Mouse (Mus musculus) kidney, postnatal 10 days (tissue): ENCODE measurements around the gene Il17rd.
A peak's percentile ranks its signal among the peaks of the same experiment; 100 is the strongest.

ENCODE experiments used
- DNase-seq: peaks from one replicate; pipeline ENCODE4 v3.0.0; 2021; ENCODE audit warnings: mixed read lengths

Gene Il17rd

GRCm38 (mm10) chr14:27038783-27039182 is at the start of gene Il17rd:
Gene Il17rd, plus strand, starts transcription at chr14:27038941.
- DNase-seq, result peak; percentile 96

- DNase-seq, result no peak
These were observed 47.1 kb upstream of the Il17rd start for GRCm38 (mm10) chr14:26991622-26992021.

GRCm38 (mm10) chr14:26993427-26993826 is 45.3 kb upstream of the Il17rd start:
- DNase-seq, result no peak

- peak; percentile 67 for DNase-seq
These were observed 44.5 kb upstream of the Il17rd start, which contains the start of gene Hesx1 for GRCm38 (mm10) chr14:26994211-26994741. Gene Hesx1, plus strand, starts transcription at chr14:26994416.

- no peak for DNase-seq
These were observed 42.5 kb upstream of the Il17rd start for GRCm38 (mm10) chr14:26996257-26996656.

- no peak for DNase-seq
These were observed 38.4 kb upstream of the Il17rd start for GRCm38 (mm10) chr14:27000386-27000785.

GRCm38 (mm10) chr14:27004906-27005305 is 33.8 kb upstream of the Il17rd start:
- DNase-seq, result peak; percentile 43

- DNase-seq, result no peak
These were observed 32.8 kb upstream of the Il17rd start for GRCm38 (mm10) chr14:27005937-27006336.

- no peak for DNase-seq
These were observed 27.2 kb upstream of the Il17rd start for GRCm38 (mm10) chr14:27011561-27011960.

GRCm38 (mm10) chr14:27013658-27014057 is 25.1 kb upstream of the Il17rd start:
- DNase-seq, result no peak

- no peak for DNase-seq
These were observed 20.8 kb upstream of the Il17rd start for GRCm38 (mm10) chr14:27017936-27018335.

GRCm38 (mm10) chr14:27019850-27020249 is 18.9 kb upstream of the Il17rd start:
- DNase-seq, result no peak

- DNase-seq, result peak; percentile 79
These were observed 15.9 kb upstream of the Il17rd start for GRCm38 (mm10) chr14:27022876-27023275.

GRCm38 (mm10) chr14:27024664-27025063 is 14.1 kb upstream of the Il17rd start:
- DNase-seq, result no peak

GRCm38 (mm10) chr14:27029771-27030173 is 9.0 kb upstream of the Il17rd start:
- peak; percentile 65 for DNase-seq

- peak; percentile 90 for DNase-seq
These were observed 7.6 kb upstream of the Il17rd start for GRCm38 (mm10) chr14:27031142-27031541.

- no peak for DNase-seq
These were observed 1.2 kb upstream of the Il17rd start for GRCm38 (mm10) chr14:27037513-27037912.

GRCm38 (mm10) chr14:27039281-27040248 is 824 bp downstream of the Il17rd start:
- DNase-seq, result peak; percentile 72

GRCm38 (mm10) chr14:27040451-27040850 is 1.7 kb downstream of the Il17rd start:
- no peak for DNase-seq

GRCm38 (mm10) chr14:27042280-27042983 is 3.7 kb downstream of the Il17rd start:
- peak; percentile 44 for DNase-seq

- DNase-seq, result peak; percentile 60
These were observed 4.7 kb downstream of the Il17rd start for GRCm38 (mm10) chr14:27043416-27043815.

GRCm38 (mm10) chr14:27044221-27044966 is 5.7 kb downstream of the Il17rd start:
- DNase-seq, result peak; percentile 45

GRCm38 (mm10) chr14:27044967-27045361 is 6.2 kb downstream of the Il17rd start:
- DNase-seq, result peak; percentile 62
